Mouse (Mus musculus): ENCODE data around the gene Phlpp1.

DNA sequence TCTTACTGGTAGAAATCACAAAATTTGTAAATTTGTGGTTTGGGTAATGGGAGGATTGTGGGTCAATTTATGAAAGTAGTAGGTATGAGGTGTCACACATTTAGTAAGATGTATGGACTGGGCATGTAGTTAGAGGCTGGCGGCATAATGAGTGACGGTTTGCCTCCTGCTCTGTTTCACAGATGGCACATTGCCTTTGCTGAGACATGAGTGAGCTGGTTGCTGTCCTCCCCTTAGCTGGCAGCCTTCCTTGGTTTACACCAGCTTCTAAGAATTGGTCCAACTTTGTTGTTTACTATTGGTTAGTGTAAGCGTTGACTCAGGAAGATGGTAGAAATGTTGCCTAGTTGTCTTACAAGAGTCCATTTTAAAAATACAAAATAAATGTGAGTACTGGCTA, 17.2 kb downstream of the Phlpp1 start:
- TF ChIP-seq CTCF (IDR thresholded peaks at IDR 0.05; ENCODE audit: low read depth, low read length), result no peak
- no peak for TF ChIP-seq POLR2A (IDR thresholded peaks at IDR 0.05; ENCODE audit: borderline replicate concordance, low read depth, low read length)

Data from bone marrow macrophage, adult 2 months (primary cell).